Mouse (Mus musculus) sigmoid colon, adult 10 weeks (tissue): Measurements from ENCODE around the gene Serpina3a. TPM values are rescaled to one million over a fixed set of nuclear protein-coding genes. Genes with fewer than 3 reads are reported as not detected.

ENCODE experiments used
- polyA plus RNA-seq: library from polyadenylated mRNA; stranded (reverse); fragments of 350-450 nt; fragmentation: Illumina TruSeq; extraction: RNeasy Lipid Tissue Mini Kit (QIAGEN cat#74804); gene quantifications from one replicate; pipeline ENCODE4 v1.2.3, GENCODE M21; 2014; ENCODE audit warnings: low read depth, low replicate concordance

Gene Serpina3a
- not detected for polyA plus RNA-seq

DNA sequence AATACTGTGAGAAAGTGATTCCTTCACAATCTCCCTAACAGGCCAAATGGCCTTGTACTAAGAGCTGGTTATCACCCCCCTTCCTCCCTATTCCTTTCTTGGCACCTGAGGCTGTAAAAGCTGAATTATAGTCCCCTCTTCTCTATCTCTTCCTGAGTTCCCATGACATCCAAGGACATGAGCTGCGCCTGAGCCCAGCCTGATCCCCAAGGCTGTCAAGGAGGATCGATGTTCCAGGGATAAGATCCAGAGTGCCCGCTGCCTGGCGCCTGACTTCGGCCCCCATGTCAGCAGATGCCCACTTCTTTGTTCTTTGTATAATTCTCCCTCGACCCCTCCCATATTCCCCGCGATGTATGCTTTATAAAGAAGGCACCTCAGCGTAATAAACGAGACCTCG, at the start of gene Serpina3a:
Gene Serpina3a, plus strand, starts transcription at position 392 of the 400 bp plus-strand sequence.

DNA sequence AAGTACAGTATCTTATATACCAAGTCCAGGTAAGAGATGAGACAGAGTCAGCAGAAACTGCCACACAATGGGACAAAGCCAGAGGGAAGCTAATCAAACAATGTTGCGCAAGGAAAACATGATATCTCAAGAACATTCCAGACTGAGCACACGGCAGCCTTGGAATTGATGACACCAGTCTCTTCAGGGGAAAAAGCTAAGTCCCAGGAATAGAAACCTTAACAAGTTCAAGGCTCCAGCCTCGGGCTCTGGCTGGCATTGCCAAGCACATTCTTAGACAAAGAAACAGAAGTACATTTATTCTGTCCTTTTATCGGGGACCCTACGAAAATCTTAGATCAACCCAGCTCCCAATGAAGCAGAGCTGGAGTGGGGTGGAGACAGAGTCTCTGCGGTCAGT, 11.8 kb upstream of the Serpina3a start, which contains the start of gene Serpina5:
Gene Serpina5, plus strand, starts transcription at position 346 of the 400 bp plus-strand sequence.

DNA sequence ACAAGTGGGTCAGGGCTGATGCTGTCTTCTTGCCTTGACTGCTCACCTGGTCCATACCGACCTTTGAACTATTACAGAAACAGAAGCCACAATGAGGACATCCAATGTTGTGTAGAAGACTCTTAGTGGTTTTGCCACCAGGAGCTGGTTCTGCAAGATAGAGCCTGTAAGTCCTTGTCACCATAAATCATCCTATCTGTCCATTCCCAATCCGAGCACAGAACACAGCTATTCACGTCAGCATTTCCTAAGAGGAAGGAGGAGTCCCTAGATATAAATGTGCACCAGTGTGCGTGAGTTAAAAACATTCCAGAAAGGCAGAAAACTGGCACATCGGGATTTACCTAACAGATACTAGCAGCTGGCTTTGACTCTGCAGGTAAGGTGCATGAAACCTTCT, 15.2 kb downstream of the Serpina3a start, which contains the start of gene Serpina3b:
Gene Serpina3b, plus strand, starts transcription at position 301 of the 400 bp plus-strand sequence.

DNA sequence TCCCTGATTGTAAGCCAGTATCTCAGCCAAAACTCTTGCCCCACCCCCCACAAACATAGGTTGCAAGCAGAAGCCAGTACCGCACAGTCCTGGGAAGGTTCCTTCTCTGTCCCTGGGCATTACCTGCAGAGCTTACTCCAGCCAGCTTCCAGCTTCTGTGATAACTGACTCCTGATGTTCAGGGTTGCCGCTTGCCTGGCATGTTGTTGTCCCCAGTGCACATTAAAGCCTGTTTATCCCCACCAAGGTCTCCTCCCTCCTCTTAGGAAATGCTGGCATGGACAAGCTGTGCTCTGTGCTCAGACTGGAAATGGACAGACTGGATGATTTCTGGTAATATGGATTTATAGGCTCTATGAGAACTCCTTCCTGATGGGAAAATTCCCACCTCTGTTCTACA, 41.1 kb downstream of the Serpina3a start, which contains the start of gene Serpina3c:
Gene Serpina3c, minus strand, starts transcription at position 215 of the 400 bp plus-strand sequence.

Other genes starting within 250 kb of the Serpina3a start
- gene Serpina1a, start 249.2 kb upstream of the Serpina3a start, polyA plus RNA-seq = not detected
- not detected for gene Serpina1c, start 207.8 kb upstream of the Serpina3a start, polyA plus RNA-seq
- 0.57 TPM for gene Serpina1e, start 153.7 kb upstream of the Serpina3a start, polyA plus RNA-seq
- not detected for gene Serpina11, start 122.8 kb upstream of the Serpina3a start, polyA plus RNA-seq
- gene Serpina9, start 99.0 kb upstream of the Serpina3a start, polyA plus RNA-seq = 0.69 TPM
- gene Serpina12, start 68.3 kb upstream of the Serpina3a start, polyA plus RNA-seq = not detected
- not detected for gene Serpina5, start 11.6 kb upstream of the Serpina3a start, polyA plus RNA-seq
- not detected for gene Serpina3b, start 15.3 kb downstream of the Serpina3a start, polyA plus RNA-seq
- gene Serpina3c, start 41.1 kb downstream of the Serpina3a start, polyA plus RNA-seq = 1.1 TPM
- 0.79 TPM for gene Serpina3f, start 101.8 kb downstream of the Serpina3a start, polyA plus RNA-seq
- gene Serpina3g, start 123.5 kb downstream of the Serpina3a start, polyA plus RNA-seq = 2.8 TPM
- not detected for gene Serpina3i, start 150.4 kb downstream of the Serpina3a start, polyA plus RNA-seq
- gene Serpina3j, start 201.8 kb downstream of the Serpina3a start, polyA plus RNA-seq = not detected
- not detected for gene Serpina3k, start 225.8 kb downstream of the Serpina3a start, polyA plus RNA-seq
- gene Serpina3m, start 225.8 kb downstream of the Serpina3a start, polyA plus RNA-seq = not detected